Comparison of ENCODE assay signal across 28 mouse cellular contexts in genomic region chr10:126826982-126827381, GRCm38 (mm10).
"Had no signal": no experiment of that assay in that cellular context is flagged by ENCODE, and none has a peak within 500 bp of the region (broad histone marks: within the 10 kb centered on the region; RNA-seq: fewer than 3 reads in every experiment).

No protein-coding gene starts in this region.

- H3K9me3 ChIP-seq: embryonic facial prominence, embryonic 10.5 days; embryonic facial prominence, embryonic 12.5 days; embryonic facial prominence, embryonic 15.5 days; forebrain, embryonic 10.5 days; forebrain, embryonic 12.5 days; forebrain, embryonic 15.5 days had no signal

- H3K27me3 ChIP-seq: embryonic facial prominence, embryonic 12.5 days; embryonic facial prominence, embryonic 13.5 days; embryonic facial prominence, embryonic 15.5 days; forebrain, embryonic 12.5 days; forebrain, embryonic 15.5 days had no signal

- ATAC-seq: forebrain, embryonic 14.5 days; forebrain, embryonic 15.5 days; forebrain, embryonic 16.5 days; forebrain, postnatal 0 days had no signal

- H3K36me3 ChIP-seq: embryonic facial prominence, embryonic 10.5 days; embryonic facial prominence, embryonic 12.5 days; embryonic facial prominence, embryonic 13.5 days; embryonic facial prominence, embryonic 15.5 days; forebrain, embryonic 10.5 days; forebrain, embryonic 12.5 days; forebrain, embryonic 15.5 days had no signal

- H3K4me2 ChIP-seq: embryonic facial prominence, embryonic 12.5 days; embryonic facial prominence, embryonic 13.5 days; embryonic facial prominence, embryonic 15.5 days; forebrain, embryonic 12.5 days; forebrain, embryonic 15.5 days had no signal

- H3K4me1 ChIP-seq: embryonic facial prominence, embryonic 10.5 days; embryonic facial prominence, embryonic 12.5 days had no signal

- DNase-seq: cerebellum, adult 18-20 months; cerebellum, adult 2 months; cerebellum, adult 8-10 months; cerebellum, adult 9-10 months; cerebellum, adult 9-11 months; cerebellum, postnatal 10 days; cerebellum, postnatal 14 days; cerebellum, postnatal 25 days; cerebellum, postnatal 36 days; embryo, embryonic 11 days; forebrain, postnatal 0 days; gastrocnemius, adult 2 months; gastrocnemius, postnatal 10 days; gastrocnemius, postnatal 14 days; gastrocnemius, postnatal 25 days; gastrocnemius, postnatal 36 days; heart, adult 18-20 months; heart, adult 2 months had no signal

- H3K9ac ChIP-seq: embryonic facial prominence, embryonic 12.5 days; embryonic facial prominence, embryonic 13.5 days; embryonic facial prominence, embryonic 15.5 days; forebrain, embryonic 12.5 days; forebrain, embryonic 15.5 days; forebrain, postnatal 0 days had no signal

- H3K4me3 ChIP-seq: embryonic facial prominence, embryonic 10.5 days; embryonic facial prominence, embryonic 12.5 days; embryonic facial prominence, embryonic 13.5 days; embryonic facial prominence, embryonic 15.5 days; erythroblast, embryonic 14.5 days; forebrain, embryonic 10.5 days; forebrain, embryonic 12.5 days; forebrain, embryonic 15.5 days; gastrocnemius, adult 2 months; heart, adult 2 months had no signal

- H3K27ac ChIP-seq: embryonic facial prominence, embryonic 10.5 days; embryonic facial prominence, embryonic 12.5 days; embryonic facial prominence, embryonic 13.5 days; embryonic facial prominence, embryonic 15.5 days; forebrain, embryonic 10.5 days; forebrain, embryonic 12.5 days; forebrain, embryonic 15.5 days; gastrocnemius, adult 2 months; heart, adult 2 months had no signal
